Mouse (Mus musculus) stomach, postnatal 0 days (tissue): ENCODE data around the gene Ddx10. TPM values are rescaled to one million over a fixed set of nuclear protein-coding genes. Genes with fewer than 3 reads are reported as not detected.

ENCODE experiments used
- ATAC-seq: fragments of 200-750 bp; cut with Nextera tagmentation; 2 replicates; pipeline ENCODE4 v1.8.0; 2017; ENCODE audit not compliant: low FRiP score, low TSS enrichment
- DNase-seq: peaks from one replicate; pipeline ENCODE4 v3.0.0-alpha.2; 2016; ENCODE audit warnings: low spot score
- H3K27ac ChIP-seq: fragments of 300-500 bp; sonication (generic); replicated peaks from 2 replicates; pipeline ENCODE4 v1.5.1; 2014; ENCODE audit warnings: mild to moderate bottlenecking, control low read depth
- H3K27me3 ChIP-seq: fragments of 300-500 bp; sonication (generic); 2 replicates; pipeline ENCODE4 v1.6.1; 2014; ENCODE audit warnings: low read length; ENCODE audit not compliant: control insufficient read depth, insufficient read depth
- H3K36me3 ChIP-seq: fragments of 300-500 bp; sonication (generic); 2 replicates; pipeline ENCODE4 v1.6.1; 2014; ENCODE audit warnings: low read length, mixed read lengths; ENCODE audit not compliant: control insufficient read depth, insufficient read depth
- H3K4me1 ChIP-seq: fragments of 300-500 bp; sonication (generic); replicated peaks from 2 replicates; pipeline ENCODE4 v1.6.1; 2014; ENCODE audit warnings: antibody characterized with exemption; ENCODE audit not compliant: control insufficient read depth, insufficient read depth
- H3K4me2 ChIP-seq: fragments of 300-500 bp; sonication (generic); replicated peaks from 2 replicates; pipeline ENCODE4 v1.6.1; 2014; ENCODE audit warnings: low read depth, mild to moderate bottlenecking, control low read depth, moderate library complexity
- H3K4me3 ChIP-seq: fragments of 300-500 bp; sonication (generic); 2 replicates; pipeline ENCODE4 v1.5.1; 2014; ENCODE audit warnings: low read depth, low read length, control low read depth
- H3K9ac ChIP-seq: fragments of 300-500 bp; sonication (generic); 2 replicates; pipeline ENCODE4 v1.6.1; 2014; ENCODE audit warnings: mild to moderate bottlenecking, low read length, control low read depth, mixed read lengths
- H3K9me3 ChIP-seq: fragments of 300-500 bp; sonication (generic); 2 replicates; pipeline ENCODE4 v1.6.1; 2016; ENCODE audit warnings: low read length; ENCODE audit not compliant: control insufficient read depth
- CTCF ChIP-seq: IDR thresholded peaks from 2 replicates; pipeline ENCODE4 v1.5.1; 2016; ENCODE audit warnings: antibody characterized with exemption, low read depth, mild to moderate bottlenecking, moderate library complexity
- EP300 ChIP-seq: optimal IDR thresholded peaks from 2 replicates; pipeline ENCODE3; 2016; ENCODE audit warnings: antibody characterized with exemption
- WGBS: fragments of 180-500 bp; shearing (Covaris S2); extraction: QIAGEN DNeasy Blood & Tissue Kit; methylation state at CpG from one replicate; pipeline ENCODE4 v1.1.7; 2014; 5-methylcytosine and 5-hydroxymethylcytosine counted together
- polyA plus RNA-seq: library from polyadenylated mRNA; unstranded; fragments of >200 nt; fragmentation: Nextera tagmentation; extraction: Ambion mirVana; gene quantifications from 2 replicates; pipeline ENCODE4 v1.2.1, GENCODE M21; 2015

The Ddx10 gene
- polyA plus RNA-seq, 1 experiment from 2014 or later = 13.9 TPM

DNA sequence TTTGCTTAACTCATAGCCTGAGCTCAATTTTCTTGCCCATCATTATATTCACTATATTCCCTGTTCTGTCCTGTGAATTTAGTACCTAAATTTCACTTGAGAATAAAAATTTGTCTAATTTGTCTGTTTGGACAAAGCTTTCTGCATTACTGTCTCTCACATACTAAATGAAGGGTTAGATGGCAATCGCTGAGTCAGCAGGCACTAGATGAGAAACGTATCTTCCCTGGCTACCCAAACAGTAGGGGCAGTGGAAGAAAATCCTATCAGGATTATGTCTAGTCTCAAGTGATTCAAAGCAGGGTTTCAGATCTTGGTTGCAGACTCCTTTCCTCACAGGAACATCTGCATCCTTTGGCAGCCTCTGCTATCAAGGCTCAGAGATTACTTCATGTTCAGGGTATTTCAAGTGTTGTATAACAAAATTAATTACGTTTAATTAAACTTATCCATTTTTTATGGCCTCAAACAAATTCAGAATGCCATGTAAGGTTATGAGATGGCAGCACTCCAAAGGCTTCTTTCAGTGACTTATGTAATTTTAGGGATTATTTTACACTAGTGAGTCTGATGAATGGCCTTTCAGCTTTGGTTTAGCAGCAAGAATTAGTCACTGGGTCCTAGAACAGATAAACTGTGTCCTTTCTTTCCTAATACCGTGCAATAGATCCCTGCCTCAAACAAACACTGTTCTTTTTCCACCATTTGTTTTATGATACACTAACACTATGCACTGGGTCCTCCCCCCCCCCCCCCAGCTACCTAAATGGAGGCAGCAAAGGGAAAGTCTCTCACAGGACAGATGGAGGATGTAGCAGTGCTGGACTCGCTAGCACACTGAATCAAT, 152.3 kb downstream of the Ddx10 start:
- no peak for TF ChIP-seq EP300
- TF ChIP-seq CTCF = no peak
- no peak overlapping the region for H3K4me2 ChIP-seq
- H3K4me3 ChIP-seq = no peak overlapping the region
- H3K9ac ChIP-seq = no peak overlapping the region
- no peaks in the 10 kb centered on the region for H3K36me3 ChIP-seq
- no peak overlapping the region for H3K27ac ChIP-seq
- no peaks in the 10 kb centered on the region for H3K9me3 ChIP-seq
- no peaks in the 10 kb centered on the region for H3K4me1 ChIP-seq
- no peaks in the 10 kb centered on the region for H3K27me3 ChIP-seq
- ATAC-seq (no peak; the same call in 1 of the 2 replicates), DNase-seq (no peak)
- 36% methylated on average over 5 of the region's 5 CpGs for WGBS

DNA sequence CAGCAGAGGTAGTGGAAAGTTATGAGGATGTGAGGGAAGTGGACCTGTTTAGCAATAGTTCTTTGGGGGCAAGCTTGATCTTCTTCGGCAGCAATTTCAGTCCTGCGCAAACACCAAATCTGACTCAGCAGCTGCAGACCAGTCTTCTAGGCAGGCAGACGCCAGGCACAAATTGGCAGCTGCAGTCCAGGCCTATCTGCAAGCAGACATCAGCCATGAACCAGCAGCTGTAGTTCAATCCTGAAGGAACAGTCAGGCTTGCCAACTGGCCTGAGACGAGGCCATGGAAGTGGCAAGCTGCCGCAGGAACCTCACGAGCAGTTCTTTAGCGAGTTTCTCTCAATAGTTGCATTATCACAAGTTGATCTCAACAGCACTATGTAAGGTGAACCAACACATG, 153.3 kb downstream of the Ddx10 start:
- no peak for TF ChIP-seq EP300
- TF ChIP-seq CTCF = no peak
- Histone ChIP-seq H3K36me3 (no peaks in the 10 kb centered on the region), H3K4me1 (no peaks in the 10 kb centered on the region), H3K4me2 (no peak overlapping the region), H3K9me3 (no peaks in the 10 kb centered on the region), H3K9ac (no peak overlapping the region), H3K4me3 (no peak overlapping the region), H3K27ac (no peak overlapping the region), H3K27me3 (no peaks in the 10 kb centered on the region)
- WGBS = 78% methylated on average over 7 of the region's 7 CpGs
- DNase-seq (no peak), ATAC-seq (no peak)

DNA sequence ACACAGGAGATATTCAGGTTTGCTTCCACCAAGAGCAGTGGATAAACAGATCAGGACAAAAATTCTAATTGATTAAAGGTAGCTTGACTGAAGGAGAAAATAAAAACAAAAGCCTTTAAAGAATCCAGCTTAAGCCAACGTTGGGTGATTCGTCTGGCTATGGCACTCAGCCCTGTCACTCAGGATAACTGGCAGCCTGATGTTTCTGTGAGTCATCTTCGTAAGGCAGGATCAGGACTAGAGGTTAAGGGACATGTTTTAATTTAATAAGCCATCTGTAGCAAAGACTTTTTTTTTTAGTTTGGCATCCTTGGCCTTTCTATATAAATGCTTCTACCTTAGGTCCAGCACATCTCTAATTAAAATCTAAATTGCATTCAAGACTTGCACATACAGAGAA, 170.2 kb downstream of the Ddx10 start:
- Histone ChIP-seq H3K27ac (no peak overlapping the region), H3K36me3 (no peaks in the 10 kb centered on the region), H3K4me2 (no peak overlapping the region), H3K4me1 (no peaks in the 10 kb centered on the region), H3K27me3 (no peaks in the 10 kb centered on the region), H3K9me3 (no peaks in the 10 kb centered on the region), H3K9ac (no peak overlapping the region), H3K4me3 (no peak overlapping the region)
- 66% methylated on average over 3 of the region's 3 CpGs for WGBS
- no peak for ATAC-seq
- no peak for DNase-seq
- TF ChIP-seq EP300 (no peak), CTCF (no peak)

DNA sequence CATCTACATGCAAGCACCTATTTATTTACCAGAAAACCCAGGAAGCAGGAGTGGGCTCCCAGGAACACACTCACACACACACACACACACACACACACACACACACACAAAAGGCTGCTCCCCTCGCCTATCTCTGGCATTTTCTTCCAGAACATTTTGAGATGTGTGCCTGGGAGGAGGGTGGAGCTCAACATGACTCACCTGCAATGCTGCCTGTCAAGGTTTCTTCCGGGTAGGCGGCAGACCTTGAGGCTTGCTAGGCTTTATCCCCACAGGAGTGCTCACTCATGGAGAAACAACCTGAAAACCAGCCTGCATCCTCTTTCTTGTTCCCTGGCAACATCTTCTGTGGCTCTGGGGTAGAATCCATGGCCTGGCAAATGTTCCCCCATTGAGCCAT, 171.9 kb downstream of the Ddx10 start:
- H3K9me3 ChIP-seq = no peaks in the 10 kb centered on the region
- ATAC-seq = peak; percentile 81
- no peak for TF ChIP-seq CTCF
- TF ChIP-seq EP300 = no peak
- WGBS = 67% methylated on average over 3 of the region's 3 CpGs
- no peaks in the 10 kb centered on the region for H3K4me1 ChIP-seq
- no peak overlapping the region for H3K9ac ChIP-seq
- peak; percentile 60 for DNase-seq
- H3K36me3 ChIP-seq = no peaks in the 10 kb centered on the region
- H3K27me3 ChIP-seq = no peaks in the 10 kb centered on the region
- H3K4me3 ChIP-seq = no peak overlapping the region
- H3K4me2 ChIP-seq = no peak overlapping the region
- H3K27ac ChIP-seq = no peak overlapping the region

DNA sequence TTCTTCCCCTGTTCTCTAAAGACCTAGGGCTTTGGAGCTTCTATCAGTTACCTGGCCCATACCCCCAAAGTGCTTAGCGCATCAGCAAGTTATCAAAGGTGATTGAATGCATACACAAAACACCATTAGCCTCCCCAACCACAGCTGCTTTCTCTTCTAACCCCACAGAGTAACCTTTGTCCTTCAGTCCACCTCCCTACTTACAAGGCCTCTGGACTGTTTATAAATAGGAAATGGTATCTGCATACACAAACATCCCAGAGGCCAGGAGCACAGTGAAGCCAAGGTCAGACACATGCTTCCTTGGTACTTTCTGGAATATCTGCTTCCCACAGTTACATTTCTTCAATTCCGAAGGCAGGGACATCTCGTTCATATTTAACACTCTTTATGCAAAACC, 173.4 kb downstream of the Ddx10 start:
- DNase-seq (no peak), ATAC-seq (no peak)
- TF ChIP-seq EP300 (no peak), CTCF (no peak)
- Histone ChIP-seq H3K9ac (no peak overlapping the region), H3K9me3 (no peaks in the 10 kb centered on the region), H3K4me3 (no peak overlapping the region), H3K27ac (no peak overlapping the region), H3K4me1 (no peaks in the 10 kb centered on the region), H3K36me3 (no peaks in the 10 kb centered on the region), H3K4me2 (no peak overlapping the region), H3K27me3 (no peaks in the 10 kb centered on the region)
- WGBS = 71% methylated on average over 3 of the region's 3 CpGs

DNA sequence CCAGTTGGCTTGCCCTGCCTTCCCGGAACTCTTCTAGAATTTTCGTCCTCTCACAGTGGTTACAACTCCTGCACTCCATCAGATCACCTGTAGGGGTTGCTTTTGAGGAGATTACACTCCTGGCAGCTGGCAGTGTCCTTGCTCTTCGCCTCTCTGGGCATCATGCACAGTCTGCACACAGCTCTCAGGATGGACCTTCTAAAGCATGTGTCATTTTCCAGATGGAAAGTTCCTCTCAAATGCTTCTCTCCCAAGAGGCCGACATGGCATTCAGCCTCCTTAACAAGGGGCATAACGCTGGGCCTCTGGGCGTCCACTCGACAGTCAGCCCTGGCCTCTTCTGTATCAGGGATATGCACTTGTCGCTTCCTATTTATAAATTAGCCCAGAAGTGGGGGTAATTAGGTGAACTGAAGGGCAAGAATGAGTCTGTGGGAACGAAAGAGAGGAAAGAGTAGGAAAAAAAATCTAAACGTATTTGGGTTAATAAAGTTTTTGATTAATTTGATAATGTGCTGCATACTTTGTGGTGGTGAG, 174.2 kb downstream of the Ddx10 start:
- WGBS = 86% methylated on average over 10 of the region's 10 CpGs
- TF ChIP-seq CTCF = 0 out of 2 replicates have a peak, but pooled peaks have one; percentile 5
- no peak for TF ChIP-seq EP300
- Histone ChIP-seq H3K27ac (no peak overlapping the region), H3K9me3 (no peaks in the 10 kb centered on the region), H3K27me3 (no peaks in the 10 kb centered on the region), H3K4me2 (no peak overlapping the region), H3K4me1 (no peaks in the 10 kb centered on the region), H3K36me3 (no peaks in the 10 kb centered on the region), H3K4me3 (no peak overlapping the region), H3K9ac (no peak overlapping the region)
- ATAC-seq (no peak), DNase-seq (no peak)
